Mouse (Mus musculus): Measurements from ENCODE around the gene Tgfbrap1. TPM values are rescaled to one million over a fixed set of nuclear protein-coding genes. Genes with fewer than 3 reads are reported as not detected.
"Not testable (repeated sequence)": the region's sequence is repeated elsewhere in the genome, so short reads cannot be mapped to it uniquely, and the experiment has no call there.

Tgfbrap1 gene
- polyA plus RNA-seq, 1 experiment from 2014 or later: 5.3 TPM

DNA sequence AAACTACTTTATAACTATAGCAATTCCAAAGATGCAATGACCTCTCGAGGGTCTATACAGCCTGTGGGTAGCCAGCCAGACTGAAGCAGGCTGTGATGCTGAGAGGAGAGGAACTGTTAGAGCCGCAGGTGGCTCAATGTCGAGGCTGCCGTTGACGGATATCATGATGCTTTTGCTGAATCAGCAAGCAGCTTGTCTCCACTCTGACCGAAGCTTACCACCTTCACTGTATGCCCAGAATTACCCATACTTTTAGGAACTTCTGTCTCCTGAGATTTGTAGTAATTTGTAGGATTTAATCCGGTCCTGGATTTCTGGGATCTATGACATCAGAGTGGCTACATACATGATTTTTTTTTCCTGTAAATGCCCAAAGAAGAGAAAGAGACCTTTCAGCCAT is 62.4 kb downstream of the Tgfbrap1 start:
- no peak for DNase-seq (ENCODE audit: low spot score)

DNA sequence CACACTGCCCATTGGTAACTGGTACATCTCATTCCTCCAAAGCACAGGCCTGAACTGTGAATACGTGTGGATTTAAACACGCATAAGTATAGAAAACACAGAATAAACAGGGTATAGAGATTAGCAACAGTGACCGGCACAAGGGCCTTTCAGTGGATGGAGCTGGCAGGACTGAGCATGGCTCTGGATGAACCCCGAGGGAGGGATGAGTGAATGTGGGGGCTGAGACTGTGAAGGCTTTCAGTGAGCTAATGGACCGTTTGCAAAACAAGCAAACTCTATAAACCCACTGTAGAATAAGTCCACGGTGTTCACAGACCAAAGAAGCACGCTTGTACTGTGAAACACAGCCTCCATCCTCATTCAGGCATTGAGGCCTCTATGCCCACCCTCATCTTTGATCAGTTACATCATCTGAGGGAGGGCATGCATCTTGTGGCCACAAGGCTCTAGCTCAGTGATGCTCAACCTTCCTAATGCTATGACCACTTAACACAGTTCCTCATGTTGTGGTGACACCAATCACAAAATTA is 83.2 kb downstream of the Tgfbrap1 start:
- DNase-seq (ENCODE audit: low spot score): not testable (repeated sequence)

DNA sequence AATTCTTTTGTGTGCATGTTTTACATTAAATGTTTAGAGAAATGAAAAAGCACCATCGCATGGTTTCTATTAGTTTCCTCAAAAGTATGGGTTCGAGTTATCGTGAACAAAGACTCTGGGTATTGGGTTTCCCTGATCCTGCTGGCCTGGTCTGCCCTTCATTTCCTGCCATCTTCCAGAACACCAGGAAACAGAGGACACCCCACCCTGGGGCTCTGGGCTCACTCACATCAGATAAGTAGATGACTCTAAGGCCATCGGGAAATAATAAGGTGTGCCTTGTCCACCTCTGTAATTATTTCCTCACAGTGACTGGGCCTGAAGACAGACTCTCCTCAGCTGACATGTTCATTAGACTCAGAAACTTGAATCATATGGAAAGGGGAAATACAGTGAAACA is 88.0 kb downstream of the Tgfbrap1 start:
- DNase-seq (ENCODE audit: low spot score): no peak

DNA sequence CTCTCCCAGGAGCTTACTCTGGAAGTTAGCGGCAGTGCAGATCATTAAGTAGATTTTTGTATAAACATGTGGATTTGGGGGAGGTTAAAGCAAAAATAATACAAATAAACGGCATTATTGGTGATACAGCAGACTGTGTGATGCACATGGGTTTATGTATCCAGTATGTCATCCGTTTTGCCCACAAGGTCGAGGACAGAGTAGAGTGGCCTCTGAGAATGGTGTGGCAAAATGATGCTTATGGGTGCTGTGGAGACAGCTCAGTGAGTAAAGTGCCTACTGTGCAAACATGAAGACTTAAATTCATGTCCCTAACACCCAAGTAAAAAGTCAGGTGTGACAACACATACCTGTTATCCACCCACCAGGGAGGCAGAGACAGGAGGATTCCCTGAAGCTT is 91.9 kb downstream of the Tgfbrap1 start:
- no peak for DNase-seq (ENCODE audit: low spot score)

DNA sequence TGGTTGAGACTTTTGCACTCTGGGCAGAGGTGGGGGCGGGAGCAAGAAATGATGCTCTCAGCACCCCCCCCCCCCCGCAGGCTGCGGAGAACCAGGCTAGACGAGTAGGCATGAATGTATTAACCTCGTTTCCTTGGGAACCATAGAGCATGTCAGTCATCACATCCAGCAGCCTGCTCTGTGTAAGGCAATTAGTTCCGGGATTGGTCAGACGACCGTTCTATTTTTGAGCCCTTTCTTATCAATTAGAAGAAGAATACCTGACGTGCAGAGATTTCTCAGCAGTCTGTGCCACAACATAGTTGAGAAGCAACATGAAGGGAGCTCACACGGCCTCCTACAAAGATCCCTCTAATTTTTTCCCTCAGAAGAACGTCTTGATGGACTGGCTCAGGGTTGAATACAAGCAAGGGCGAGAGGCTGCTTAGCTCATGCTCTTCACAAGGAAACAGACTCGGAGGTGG is 92.4 kb downstream of the Tgfbrap1 start:
- DNase-seq (ENCODE audit: low spot score): no peak

Small RNA genes lying within 50 kb of the gene (microRNA-seq; reads per million reads assigned to microRNA genes)
- gene Gm24001 (ENCODE audit: borderline number of aligned reads): not detected

Other genes with a start within 250 kb of the Tgfbrap1 start
- 61.4 and 67.9 TPM in 2 replicates for gene Mrps9, start 247.4 kb downstream of the Tgfbrap1 start, polyA plus RNA-seq (2015; fragmentation: Nextera tagmentation; extraction: Ambion mirVana)
- 2.9 and 3.8 TPM in 2 replicates for gene Gpr45, start 145.8 kb downstream of the Tgfbrap1 start, polyA plus RNA-seq (2015; fragmentation: Nextera tagmentation; extraction: Ambion mirVana)
- 19.7 and 21.1 TPM in 2 replicates for gene AI597479, start 73 bp upstream of the Tgfbrap1 start, polyA plus RNA-seq (2015; fragmentation: Nextera tagmentation; extraction: Ambion mirVana)
- gene Fhl2, start 98.3 kb upstream of the Tgfbrap1 start, polyA plus RNA-seq (2015; fragmentation: Nextera tagmentation; extraction: Ambion mirVana): 5.3 and 6.0 TPM in 2 replicates

Measured in thymus, postnatal 0 days (tissue).